Mouse (Mus musculus): ENCODE measurements at regions not wholly inside any gene's neighbourhood (a gene's known extent, or its start where the extent isn't known, plus 50 kb on each side); places are given as distances from the start of the nearest gene placed in this dataset.

DNA sequence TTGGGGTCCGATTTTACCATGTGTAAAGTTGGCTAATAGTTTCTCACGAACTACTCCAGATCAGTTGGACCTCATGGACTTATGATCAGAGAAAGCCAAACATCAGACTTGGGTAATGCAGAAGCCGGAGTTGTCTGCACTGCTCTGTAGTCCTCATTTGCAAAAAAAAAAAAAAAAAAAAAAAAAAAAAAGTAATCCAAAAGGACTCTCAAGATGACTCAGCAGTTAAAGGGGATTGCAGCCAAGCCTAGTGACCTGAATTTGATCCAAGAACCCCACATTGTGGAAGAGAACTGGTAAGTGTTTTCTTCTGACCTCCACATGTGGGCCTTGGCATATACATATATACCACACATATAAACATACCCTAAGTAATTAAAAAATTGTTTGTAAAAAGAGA is 164.6 kb upstream of the Bmp2 start:
- Histone ChIP-seq H3K36me3 (no peaks in the 10 kb centered on the region), H3K4me2 (replicated peaks) (no peak overlapping the region), H3K27me3 (replicated peaks) (no peaks in the 10 kb centered on the region), H3K4me1 (no peaks in the 10 kb centered on the region), H3K4me3 (no peak overlapping the region), H3K9ac (no peak overlapping the region), H3K9me3 (no peaks in the 10 kb centered on the region), H3K27ac (no peak overlapping the region)
- ATAC-seq (ENCODE audit: low FRiP score, low read depth) = no peak
- WGBS = 93% methylated on average over 3 of the region's 3 CpGs

DNA sequence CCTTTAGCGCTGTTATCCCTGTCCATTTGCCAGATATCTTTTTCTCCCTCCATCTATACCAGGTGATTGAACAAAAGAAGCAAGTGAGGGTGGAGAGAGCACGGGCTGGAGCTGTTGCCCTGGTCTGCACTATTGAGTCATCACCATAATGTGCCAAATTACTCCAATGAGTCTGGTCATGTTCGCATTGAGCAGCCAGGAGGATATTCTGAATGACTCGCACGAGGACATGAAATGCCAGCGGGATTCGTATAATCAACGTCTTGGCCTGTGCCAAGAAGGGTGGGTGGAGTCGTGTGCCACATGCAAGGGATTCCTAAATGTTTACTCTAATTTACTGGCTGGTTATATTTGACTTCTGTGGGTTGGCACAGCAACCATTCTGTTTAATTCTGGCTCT is 159.7 kb upstream of the Bmp2 start:
- WGBS = 86% methylated on average over 9 of the region's 9 CpGs
- Histone ChIP-seq H3K36me3 (no peaks in the 10 kb centered on the region), H3K4me2 (replicated peaks) (no peak overlapping the region), H3K4me1 (no peaks in the 10 kb centered on the region), H3K9me3 (no peaks in the 10 kb centered on the region), H3K9ac (no peak overlapping the region), H3K27me3 (replicated peaks) (no peaks in the 10 kb centered on the region), H3K27ac (no peak overlapping the region), H3K4me3 (no peak overlapping the region)
- ATAC-seq (ENCODE audit: low FRiP score, low read depth) = no peak

DNA sequence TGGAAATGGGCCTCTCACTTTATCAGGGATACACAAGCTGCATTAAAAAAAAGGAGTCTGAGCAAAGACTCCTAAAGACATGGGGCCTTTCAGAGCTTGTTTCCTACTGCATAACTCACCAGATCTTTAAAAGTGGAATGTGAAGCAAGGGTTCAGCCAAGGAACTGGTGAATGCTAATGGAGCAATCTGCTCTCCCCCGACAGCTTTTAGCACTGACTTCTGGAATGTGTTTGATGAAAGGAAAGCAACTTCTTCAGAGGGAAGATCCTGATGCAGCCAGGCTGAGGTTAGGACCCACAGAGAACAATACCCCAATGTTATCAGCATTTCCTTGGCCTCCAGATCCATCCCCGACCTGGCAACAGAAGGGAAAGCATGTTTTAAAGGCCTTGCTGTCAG is 154.4 kb upstream of the Bmp2 start:
- Histone ChIP-seq H3K36me3 (no peaks in the 10 kb centered on the region), H3K27ac (no peak overlapping the region), H3K9me3 (no peaks in the 10 kb centered on the region), H3K4me1 (0 out of 2 replicates have a peak, but pooled peaks cover 6% of the 10 kb centered on the region), H3K4me3 (no peak overlapping the region), H3K27me3 (replicated peaks) (no peaks in the 10 kb centered on the region), H3K9ac (no peak overlapping the region), H3K4me2 (replicated peaks) (no peak overlapping the region)
- 18% methylated on average over 2 of the region's 2 CpGs for WGBS
- ATAC-seq (ENCODE audit: low FRiP score, low read depth) = no peak

DNA sequence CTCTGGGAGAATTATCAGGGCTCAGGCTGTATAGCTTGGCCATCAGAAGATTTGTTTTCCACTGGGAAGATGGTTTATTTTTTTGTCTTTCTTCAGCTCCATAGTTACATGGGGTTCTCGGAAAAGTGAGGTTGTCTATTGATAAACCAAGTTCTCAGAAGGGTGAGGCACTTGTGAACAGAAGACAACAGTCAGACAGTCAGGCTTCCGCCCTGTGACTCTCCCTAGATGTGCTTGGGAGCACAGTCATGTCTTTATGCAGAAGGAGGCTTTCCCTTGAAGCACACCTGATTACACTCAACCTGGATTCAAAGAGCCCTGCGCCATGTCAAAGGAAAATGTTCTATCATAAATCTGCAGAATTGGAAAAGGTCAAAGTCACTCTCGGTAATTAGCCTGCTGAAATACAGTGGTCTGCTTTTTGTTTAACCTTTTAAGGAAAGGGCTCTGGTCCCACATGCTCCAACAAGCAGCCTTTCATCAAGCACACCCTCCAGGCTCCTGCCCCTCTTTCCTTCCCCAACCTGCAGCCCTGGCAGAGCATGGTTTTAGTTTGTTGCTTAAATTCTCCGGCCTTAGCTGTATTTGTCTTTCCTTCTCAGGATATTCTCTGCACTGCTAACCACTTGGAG is 152.8 kb upstream of the Bmp2 start:
- no peaks in the 10 kb centered on the region for H3K36me3 ChIP-seq
- H3K9ac ChIP-seq = no peak overlapping the region
- no peak overlapping the region for H3K4me2 ChIP-seq (replicated peaks)
- 66% methylated on average over 5 of the region's 5 CpGs for WGBS
- H3K27ac ChIP-seq = no peak overlapping the region
- no peak for ATAC-seq (ENCODE audit: low FRiP score, low read depth)
- no peak overlapping the region for H3K4me3 ChIP-seq
- H3K27me3 ChIP-seq (replicated peaks) = no peaks in the 10 kb centered on the region
- no peaks in the 10 kb centered on the region for H3K9me3 ChIP-seq
- H3K4me1 ChIP-seq = 0 out of 2 replicates have a peak, but pooled peaks cover 6% of the 10 kb centered on the region

DNA sequence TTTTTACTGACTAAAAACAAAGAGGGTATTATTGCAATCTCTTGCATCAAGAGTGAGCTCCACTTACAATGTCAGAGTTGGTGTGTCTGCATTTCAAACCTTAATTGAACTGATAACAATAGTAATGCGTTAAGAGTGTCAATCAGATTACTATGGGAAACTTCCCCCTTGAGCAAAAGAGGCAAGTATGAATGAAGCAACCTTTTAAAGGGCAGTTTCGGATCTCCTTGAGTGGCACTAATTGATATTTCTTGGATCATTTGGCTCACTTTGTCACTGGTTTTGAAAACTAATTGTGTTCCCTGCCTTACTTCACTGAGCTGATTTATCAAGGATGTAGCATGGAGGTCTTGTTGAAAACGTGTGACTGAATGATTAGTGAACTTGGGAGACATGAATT is 151.0 kb upstream of the Bmp2 start:
- H3K9me3 ChIP-seq = no peaks in the 10 kb centered on the region
- H3K4me2 ChIP-seq (replicated peaks) = no peak overlapping the region
- 23% methylated on average over 3 of the region's 3 CpGs for WGBS
- H3K4me1 ChIP-seq = 0 out of 2 replicates have a peak, but pooled peaks cover 6% of the 10 kb centered on the region
- no peak for ATAC-seq (ENCODE audit: low FRiP score, low read depth)
- H3K27me3 ChIP-seq (replicated peaks) = no peaks in the 10 kb centered on the region
- no peak overlapping the region for H3K27ac ChIP-seq
- H3K36me3 ChIP-seq = no peaks in the 10 kb centered on the region
- H3K4me3 ChIP-seq = no peak overlapping the region
- no peak overlapping the region for H3K9ac ChIP-seq

DNA sequence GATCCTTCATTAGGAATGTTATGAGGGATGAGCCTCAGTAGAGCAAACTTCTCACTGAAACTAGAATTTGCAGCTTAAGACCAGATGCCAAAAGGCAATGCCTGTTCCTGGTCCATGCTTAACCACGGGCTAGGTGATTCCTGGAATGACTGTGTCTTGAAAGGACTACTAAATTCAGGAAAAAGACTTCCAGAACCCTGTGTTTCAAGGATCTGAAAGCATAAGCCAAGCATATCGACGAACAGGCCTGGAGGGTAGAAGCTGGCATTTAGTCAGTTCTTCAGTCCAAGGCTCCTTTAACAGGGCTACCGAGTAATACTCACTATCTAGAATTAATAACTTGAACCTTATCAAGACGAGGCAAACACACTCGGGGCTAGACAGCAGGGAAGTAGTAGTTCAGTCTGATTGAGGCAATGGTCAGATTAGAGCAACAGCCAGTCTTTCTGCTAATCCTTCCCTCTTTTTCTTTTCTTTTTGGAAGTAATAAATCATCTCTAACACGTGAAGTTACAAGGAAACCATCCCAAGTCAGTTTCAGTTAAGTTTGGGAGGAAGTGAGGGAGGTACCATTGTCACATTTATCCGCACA is 134.9 kb upstream of the Bmp2 start:
- H3K36me3 ChIP-seq = no peaks in the 10 kb centered on the region
- WGBS = 82% methylated on average over 8 of the region's 8 CpGs

DNA sequence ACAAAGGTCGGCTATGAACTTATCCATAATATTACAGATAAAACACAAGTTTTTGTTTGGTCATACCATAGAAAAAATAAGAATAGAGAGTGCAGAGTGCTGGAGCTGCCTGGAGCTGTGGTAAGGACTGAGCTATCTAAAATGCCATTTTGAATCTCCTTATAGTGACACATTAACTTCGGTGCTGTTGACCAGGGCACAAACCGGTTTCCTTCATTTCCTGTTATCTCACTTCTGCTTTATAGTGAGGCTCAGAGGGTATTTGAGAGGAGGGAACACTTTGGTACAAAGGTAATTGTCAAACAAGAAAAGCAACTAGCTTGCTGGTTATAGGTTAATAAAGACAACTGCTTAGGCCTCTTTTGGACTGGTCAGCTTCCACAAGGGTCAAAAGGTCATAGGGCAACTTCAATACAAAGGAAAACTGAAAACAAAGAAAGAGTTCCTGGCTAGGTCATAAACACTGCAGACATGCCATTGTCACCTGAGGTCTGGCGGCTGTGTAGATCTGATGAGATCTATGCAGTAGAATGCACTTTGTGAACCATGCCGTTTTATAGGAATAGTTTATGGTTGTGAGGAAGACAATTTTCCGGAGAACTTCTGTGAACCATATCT is 132.2 kb upstream of the Bmp2 start:
- Histone ChIP-seq H3K4me1 (no peaks in the 10 kb centered on the region), H3K36me3 (no peaks in the 10 kb centered on the region), H3K27ac (no peak overlapping the region), H3K9me3 (no peaks in the 10 kb centered on the region), H3K4me3 (no peak overlapping the region), H3K27me3 (replicated peaks) (no peaks in the 10 kb centered on the region), H3K4me2 (replicated peaks) (no peak overlapping the region), H3K9ac (no peak overlapping the region)
- no peak for ATAC-seq (ENCODE audit: low FRiP score, low read depth)
- 45% methylated on average over 6 of the region's 6 CpGs for WGBS

More for the DNA sequence above, 134.9 kb upstream of the Bmp2 start:
- Histone ChIP-seq H3K9ac (no peak overlapping the region), H3K27ac (no peak overlapping the region), H3K27me3 (replicated peaks) (no peaks in the 10 kb centered on the region), H3K4me3 (no peak overlapping the region), H3K9me3 (no peaks in the 10 kb centered on the region), H3K4me2 (replicated peaks) (no peak overlapping the region), H3K4me1 (no peaks in the 10 kb centered on the region)
- no peak for ATAC-seq (ENCODE audit: low FRiP score, low read depth)

DNA sequence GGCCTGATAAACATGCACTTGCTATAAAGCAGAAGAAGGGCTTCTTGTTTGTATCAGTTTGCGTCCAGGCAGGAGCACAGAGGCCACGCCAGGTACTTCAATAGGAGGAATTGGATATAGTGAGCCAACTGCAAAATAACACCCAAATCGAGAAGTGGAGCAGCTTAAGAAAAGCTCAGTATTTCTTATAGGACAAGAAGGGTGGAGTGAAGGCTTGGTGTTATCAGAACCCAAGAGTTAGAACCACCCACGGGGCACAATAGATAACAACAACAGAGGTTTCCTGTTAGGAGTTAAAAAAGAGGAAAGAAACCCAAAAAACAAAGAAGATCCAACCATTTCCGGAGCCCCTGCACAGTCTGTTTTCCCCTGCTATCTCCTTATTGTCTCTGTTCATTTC is 126.4 kb upstream of the Bmp2 start:
- 91% methylated on average over 5 of the region's 5 CpGs for WGBS
- ATAC-seq (ENCODE audit: low FRiP score, low read depth) = no peak

DNA sequence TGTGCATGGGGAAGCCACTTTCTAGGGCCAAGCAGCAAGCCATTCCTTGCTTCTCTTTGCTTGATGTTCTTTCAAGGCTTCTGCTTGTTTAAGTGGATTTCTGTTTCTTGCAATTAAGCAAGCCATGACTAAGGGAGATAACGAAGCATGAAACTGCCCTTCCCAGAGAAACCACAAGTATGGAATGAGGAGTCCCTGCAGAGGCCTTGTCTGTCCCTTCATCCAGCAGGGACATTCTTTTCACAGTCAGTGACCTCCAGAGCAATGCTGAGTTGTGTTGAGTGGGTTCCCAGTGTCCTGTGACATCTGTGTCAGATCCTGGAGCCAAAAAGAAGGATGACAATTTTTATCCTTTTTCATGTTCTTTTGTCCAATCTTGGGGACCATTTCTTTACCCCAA is 124.9 kb upstream of the Bmp2 start:
- H3K27me3 ChIP-seq (replicated peaks) = no peaks in the 10 kb centered on the region
- H3K4me3 ChIP-seq = no peak overlapping the region
- H3K4me2 ChIP-seq (replicated peaks) = no peak overlapping the region
- WGBS = 48% methylated on average over 1 of the region's 1 CpGs
- no peak for ATAC-seq (ENCODE audit: low FRiP score, low read depth)
- H3K9me3 ChIP-seq = no peaks in the 10 kb centered on the region
- H3K36me3 ChIP-seq = no peaks in the 10 kb centered on the region
- H3K27ac ChIP-seq = no peak overlapping the region
- no peak overlapping the region for H3K9ac ChIP-seq
- no peaks in the 10 kb centered on the region for H3K4me1 ChIP-seq

More for the DNA sequence above, 126.4 kb upstream of the Bmp2 start:
- H3K9me3 ChIP-seq = no peaks in the 10 kb centered on the region
- H3K36me3 ChIP-seq = no peaks in the 10 kb centered on the region
- H3K4me3 ChIP-seq = no peak overlapping the region
- no peak overlapping the region for H3K27ac ChIP-seq
- H3K4me2 ChIP-seq (replicated peaks) = no peak overlapping the region
- no peak overlapping the region for H3K9ac ChIP-seq
- H3K4me1 ChIP-seq = no peaks in the 10 kb centered on the region
- H3K27me3 ChIP-seq (replicated peaks) = no peaks in the 10 kb centered on the region

DNA sequence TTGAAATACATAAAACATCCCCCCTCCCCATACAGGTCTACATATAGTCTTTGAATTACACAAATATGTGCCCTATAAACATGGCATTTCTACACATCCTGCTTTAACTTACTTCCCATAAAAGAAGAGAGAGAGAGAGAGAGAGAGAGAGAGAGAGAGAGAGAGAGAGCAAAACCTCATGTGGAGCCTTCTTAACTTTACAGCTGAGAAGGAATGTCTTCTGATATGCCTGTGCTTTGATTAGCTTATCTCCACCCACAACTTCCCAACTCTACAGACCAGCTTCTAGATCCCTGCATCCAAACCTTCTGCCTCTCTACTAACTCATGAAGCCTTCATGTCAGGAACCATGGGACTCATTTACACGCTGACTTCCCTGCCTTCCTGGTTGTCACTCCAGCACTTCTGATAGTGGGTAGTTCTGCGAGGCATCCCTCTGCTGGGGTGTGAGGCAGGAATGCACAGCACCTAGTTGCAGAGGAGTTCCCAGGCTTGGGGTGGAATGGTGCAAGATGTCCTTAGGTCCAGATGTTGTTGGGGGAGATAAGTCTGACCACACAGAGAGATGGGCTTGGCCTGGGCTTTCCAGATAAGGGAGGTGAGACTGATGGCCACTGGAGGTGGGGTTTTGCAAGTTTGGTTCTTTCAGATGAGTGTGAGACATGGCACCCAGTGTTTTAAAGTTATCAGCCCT is 122.4 kb upstream of the Bmp2 start:
- no peak overlapping the region for H3K4me3 ChIP-seq
- no peaks in the 10 kb centered on the region for H3K36me3 ChIP-seq
- no peak overlapping the region for H3K27ac ChIP-seq
- no peak for ATAC-seq (ENCODE audit: low FRiP score, low read depth)
- WGBS = 85% methylated on average over 2 of the region's 2 CpGs
- H3K9me3 ChIP-seq = no peaks in the 10 kb centered on the region
- H3K4me1 ChIP-seq = no peaks in the 10 kb centered on the region
- H3K9ac ChIP-seq = no peak overlapping the region
- H3K27me3 ChIP-seq (replicated peaks) = no peaks in the 10 kb centered on the region
- no peak overlapping the region for H3K4me2 ChIP-seq (replicated peaks)

DNA sequence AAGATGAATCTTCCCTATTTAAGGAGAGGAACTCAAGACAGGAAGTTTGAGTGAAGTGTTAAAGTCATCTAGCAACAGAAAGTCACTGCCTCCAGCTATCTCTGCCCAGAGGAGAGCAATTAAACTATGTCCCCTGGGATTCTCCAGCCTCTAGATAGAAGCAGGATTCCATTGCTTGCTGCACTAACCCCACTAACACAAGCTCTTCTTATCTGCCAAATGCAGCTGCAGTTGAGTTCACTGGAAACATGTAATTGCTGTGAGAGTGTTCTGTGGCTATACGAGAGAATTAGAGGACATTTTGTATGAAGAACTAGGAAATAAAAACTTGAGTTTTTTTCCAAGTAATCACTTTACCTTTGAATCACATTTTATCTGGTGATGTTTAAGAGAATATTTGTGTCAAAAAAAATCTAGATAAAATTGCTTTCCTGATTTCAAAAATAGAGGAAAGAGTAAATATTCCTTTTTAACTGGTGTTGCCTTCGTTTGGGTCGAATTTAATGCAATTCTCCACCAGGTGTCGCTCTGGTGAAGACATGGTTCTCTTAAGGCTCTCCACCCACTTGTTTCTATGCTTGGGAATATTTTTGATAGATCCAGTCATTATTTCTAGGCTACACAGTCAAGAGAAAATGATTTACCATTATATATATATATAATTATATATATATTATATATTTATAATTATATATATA is 121.1 kb upstream of the Bmp2 start:
- WGBS = 54% methylated on average over 4 of the region's 4 CpGs
- H3K9ac ChIP-seq = no peak overlapping the region
- H3K4me1 ChIP-seq = no peaks in the 10 kb centered on the region

DNA sequence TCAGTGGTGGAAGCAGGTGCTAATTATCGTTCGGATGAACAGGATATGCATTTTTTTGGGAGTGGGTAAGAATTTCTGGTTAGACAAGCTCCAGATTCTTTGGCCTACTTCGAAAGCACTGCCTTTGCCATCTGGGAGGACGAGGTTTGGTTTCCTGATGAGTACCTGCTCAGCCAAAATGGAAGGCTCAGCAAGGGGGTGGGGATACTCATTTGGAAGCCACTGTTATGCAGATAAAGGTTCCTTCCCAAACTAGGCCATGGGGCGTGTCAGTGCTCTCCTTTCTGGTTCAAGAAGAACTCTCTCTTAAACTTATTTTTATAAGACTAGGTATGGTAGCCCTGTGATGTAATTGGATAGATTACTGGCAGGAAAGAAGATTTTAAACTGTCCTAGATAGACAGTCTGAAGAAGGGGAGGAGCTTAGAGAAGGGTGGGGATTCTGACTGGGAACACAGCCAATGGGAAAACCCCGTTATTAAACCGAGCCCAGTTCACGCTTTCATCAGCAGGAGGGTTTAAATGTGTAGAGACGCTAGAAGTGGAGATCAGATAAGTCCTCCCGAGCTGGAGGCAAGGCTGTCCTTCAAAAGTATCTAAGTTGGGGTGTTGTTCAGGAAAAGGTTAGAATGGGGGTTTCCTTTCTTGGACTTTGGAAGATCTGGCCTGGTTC is 119.7 kb upstream of the Bmp2 start:
- H3K4me3 ChIP-seq = no peak overlapping the region
- ATAC-seq (ENCODE audit: low FRiP score, low read depth) = no peak
- no peaks in the 10 kb centered on the region for H3K27me3 ChIP-seq (replicated peaks)
- H3K36me3 ChIP-seq = no peaks in the 10 kb centered on the region
- 89% methylated on average over 10 of the region's 10 CpGs for WGBS
- H3K9ac ChIP-seq = no peak overlapping the region
- no peaks in the 10 kb centered on the region for H3K4me1 ChIP-seq
- no peak overlapping the region for H3K27ac ChIP-seq
- no peak overlapping the region for H3K4me2 ChIP-seq (replicated peaks)
- H3K9me3 ChIP-seq = no peaks in the 10 kb centered on the region

More for the DNA sequence above, 121.1 kb upstream of the Bmp2 start:
- no peak overlapping the region for H3K4me2 ChIP-seq (replicated peaks)
- no peaks in the 10 kb centered on the region for H3K36me3 ChIP-seq
- H3K27ac ChIP-seq = no peak overlapping the region
- ATAC-seq (ENCODE audit: low FRiP score, low read depth) = no peak
- no peaks in the 10 kb centered on the region for H3K9me3 ChIP-seq
- no peak overlapping the region for H3K4me3 ChIP-seq
- H3K27me3 ChIP-seq (replicated peaks) = no peaks in the 10 kb centered on the region
